Mouse (Mus musculus) MEL (cell line): ENCODE results near the gene Pigo. TPM values are rescaled to one million over a fixed set of nuclear protein-coding genes. Genes with fewer than 3 reads are reported as not detected.

Experiments used
- DNase-seq: peaks from one replicate; pipeline ENCODE4 v3.0.0; 2011; ENCODE audit warnings: low read depth, low spot score
- H3K27ac ChIP-seq: 2 replicates; pipeline ENCODE4 v1.5.1; 2012; ENCODE audit warnings: low read depth, mild to moderate bottlenecking, control low read depth, low read length, moderate library complexity; ENCODE audit not compliant: control insufficient read depth
- H3K27me3 ChIP-seq, 2 experiments: fragments of 150-350 bp in 1 of 2; sonication (generic) in 1 of 2; 2 replicates each; pipeline ENCODE4 v1.6.1; 2012; ENCODE audit warnings: low read length in 2 of 2, mild to moderate bottlenecking in 2 of 2, improper control_type of control experiment in 1 of 2, moderate library complexity in 1 of 2; ENCODE audit not compliant: insufficient read depth in 2 of 2, control insufficient read depth in 1 of 2
- H3K36me3 ChIP-seq, 2 experiments: 2 replicates each; pipeline ENCODE4 v1.6.1; 2012 to 2014; ENCODE audit warnings: low read length in 2 of 2, improper control_type of control experiment in 1 of 2, inconsistent platforms in 1 of 2, mild to moderate bottlenecking in 1 of 2; ENCODE audit not compliant: insufficient read depth in 2 of 2, control insufficient read depth in 1 of 2
- H3K4me1 ChIP-seq, 2 experiments: fragments of 150-350 bp in 1 of 2; sonication (generic) in 1 of 2; 2 replicates each; pipeline ENCODE4 v1.6.1; 2012; ENCODE audit warnings: low read length in 2 of 2, improper control_type of control experiment in 1 of 2, mild to moderate bottlenecking in 1 of 2; ENCODE audit not compliant: insufficient read depth in 2 of 2, control insufficient read depth in 1 of 2
- H3K4me3 ChIP-seq, 2 experiments: fragments of 150-350 bp in 1 of 2; sonication (generic) in 1 of 2; 2 replicates each; pipeline ENCODE4 v1.5.1; 2012; ENCODE audit warnings: low read depth in 2 of 2, low read length in 2 of 2, mild to moderate bottlenecking in 2 of 2, moderate library complexity in 2 of 2, control low read depth in 1 of 2, improper control_type of control experiment in 1 of 2; ENCODE audit not compliant: control insufficient read depth in 1 of 2, insufficient read depth in 1 of 2
- H3K79me2 ChIP-seq: 2 replicates; pipeline ENCODE4 v1.6.1; 2012; ENCODE audit warnings: mild to moderate bottlenecking, low read length, moderate library complexity; ENCODE audit not compliant: control insufficient read depth, poor library complexity, insufficient read depth
- H3K9ac ChIP-seq: 2 replicates; pipeline ENCODE4 v1.6.1; 2012; ENCODE audit warnings: low read depth, mild to moderate bottlenecking, control low read depth, low read length, moderate library complexity; ENCODE audit not compliant: control insufficient read depth, poor library complexity, severe bottlenecking
- H3K9me3 ChIP-seq: fragments of 150-350 bp; sonication (generic); replicated peaks from 2 replicates; pipeline ENCODE4 v1.6.1; 2012; ENCODE audit warnings: mild to moderate bottlenecking, low read length, improper control_type of control experiment, moderate library complexity; ENCODE audit not compliant: insufficient read depth
- CTCF ChIP-seq, 3 experiments: IDR thresholded peaks in 2 of 3; conservative IDR thresholded peaks in 1 of 3; 2 replicates each; pipeline ENCODE4 v1.5.1; 2011 to 2012; ENCODE audit warnings: low read length in 3 of 3, low read depth in 2 of 3, mild to moderate bottlenecking in 2 of 3, improper control_type of control experiment in 1 of 3, inconsistent platforms in 1 of 3, mixed read lengths in 1 of 3, moderate library complexity in 1 of 3; ENCODE audit not compliant: control insufficient read depth in 1 of 3, insufficient read depth in 1 of 3, poor library complexity in 1 of 3, severe bottlenecking in 1 of 3
- ELF1 ChIP-seq: IDR thresholded peaks from 2 replicates; pipeline ENCODE4 v1.6.1; 2014; ENCODE audit warnings: low read depth, mild to moderate bottlenecking, inconsistent platforms, low read length, improper control_type of control experiment, moderate library complexity
- EP300 ChIP-seq, 2 experiments: IDR thresholded peaks; 2 replicates each; pipeline ENCODE4 v1.6.1; 2011; ENCODE audit warnings: improper control_type of control experiment in 2 of 2, low read length in 2 of 2, low read depth in 1 of 2, mild to moderate bottlenecking in 1 of 2
- ETS1 ChIP-seq: IDR thresholded peaks from 2 replicates; pipeline ENCODE4 v1.6.1; 2012; ENCODE audit warnings: low read depth, mild to moderate bottlenecking, inconsistent platforms, low read length, improper control_type of control experiment, moderate library complexity
- HCFC1 ChIP-seq: IDR thresholded peaks from 2 replicates; pipeline ENCODE4 v1.6.1; 2012; ENCODE audit warnings: low read depth, mild to moderate bottlenecking, inconsistent platforms, low read length, improper control_type of control experiment, moderate library complexity
- MAZ ChIP-seq: IDR thresholded peaks from 2 replicates; pipeline ENCODE4 v1.6.1; 2012; ENCODE audit warnings: low read depth, mild to moderate bottlenecking, inconsistent platforms, low read length, improper control_type of control experiment
- MYB ChIP-seq: IDR thresholded peaks from 2 replicates; pipeline ENCODE4 v1.6.1; 2011; ENCODE audit warnings: mild to moderate bottlenecking, low read depth, low read length, improper control_type of control experiment
- MYC ChIP-seq: IDR thresholded peaks from 2 replicates; pipeline ENCODE4 v1.6.1; 2011; ENCODE audit warnings: low read depth, mild to moderate bottlenecking, low read length, improper control_type of control experiment, moderate library complexity
- RAD21 ChIP-seq: IDR thresholded peaks from 2 replicates; pipeline ENCODE4 v1.6.1; 2011; ENCODE audit warnings: mild to moderate bottlenecking, low read depth, low read length, improper control_type of control experiment
- RCOR1 ChIP-seq: IDR thresholded peaks from 2 replicates; pipeline ENCODE4 v1.6.1; 2012; ENCODE audit warnings: low read depth, mild to moderate bottlenecking, inconsistent platforms, low read length, improper control_type of control experiment
- SMC3 ChIP-seq: IDR thresholded peaks from 2 replicates; pipeline ENCODE4 v1.6.1; 2011; ENCODE audit warnings: low read depth, low read length, improper control_type of control experiment
- TBP ChIP-seq: IDR thresholded peaks from 2 replicates; pipeline ENCODE4 v1.8.0; 2011; ENCODE audit warnings: low read depth, low read length, improper control_type of control experiment
- USF1 ChIP-seq: IDR thresholded peaks from 2 replicates; pipeline ENCODE4 v1.6.1; 2014; ENCODE audit warnings: low read depth, mild to moderate bottlenecking, inconsistent platforms, low read length, improper control_type of control experiment, moderate library complexity
- USF2 ChIP-seq, 2 experiments: IDR thresholded peaks; 2 replicates each; pipeline ENCODE4 v1.6.1; 2011 to 2012; ENCODE audit warnings: improper control_type of control experiment in 2 of 2, low read length in 2 of 2, borderline replicate concordance in 1 of 2, inconsistent platforms in 1 of 2, low read depth in 1 of 2, mild to moderate bottlenecking in 1 of 2; ENCODE audit not compliant: insufficient read depth in 1 of 2
- ZC3H11A ChIP-seq: IDR thresholded peaks from 2 replicates; pipeline ENCODE4 v1.6.1; 2012; ENCODE audit warnings: low read depth, mild to moderate bottlenecking, inconsistent platforms, low read length, improper control_type of control experiment
- ZKSCAN1 ChIP-seq: IDR thresholded peaks from 2 replicates; pipeline ENCODE4 v1.6.1; 2012; ENCODE audit warnings: low read depth, mild to moderate bottlenecking, inconsistent platforms, low read length, improper control_type of control experiment, moderate library complexity
- ZMIZ1 ChIP-seq: IDR thresholded peaks from 2 replicates; pipeline ENCODE4 v1.6.1; 2012; ENCODE audit warnings: low read depth, mild to moderate bottlenecking, inconsistent platforms, low read length, improper control_type of control experiment, moderate library complexity
- ZNF384 ChIP-seq: IDR thresholded peaks from 2 replicates; pipeline ENCODE4 v1.6.1; 2012; ENCODE audit warnings: low read depth, mild to moderate bottlenecking, inconsistent platforms, low read length, improper control_type of control experiment
- polyA plus RNA-seq, 2 experiments: library from polyadenylated mRNA; stranded (reverse) in 1 of 2; unstranded in 1 of 2; fragments of >175 nt in 1 of 2; fragments of >200 nt in 1 of 2; gene quantifications; 2 replicates each; pipeline versions ENCODE4 v1.2.1 to v1.2.4; 2012; ENCODE audit warnings: low replicate concordance in 2 of 2, low read depth in 1 of 2; ENCODE audit not compliant: insufficient read length in 2 of 2, insufficient read depth in 1 of 2, missing spikeins in 1 of 2
- total RNA-seq: library from RNA; depleted of rRNA; stranded (reverse); fragments of 300-350 nt; gene quantifications from 2 replicates; pipeline ENCODE4 v1.2.3, GENCODE M21; 2012

Pigo gene
- total and polyA plus RNA-seq, 3 experiments: 22.3 to 36.1 TPM; not detected in 1

- H3K27me3 ChIP-seq: no peaks in the 10 kb centered on the region
- DNase-seq: no peak
- no peaks in the 10 kb centered on the region; the same call in 1 of the 2 replicates for H3K79me2 ChIP-seq
- peaks cover 3 to 7% of the 10 kb centered on the region in 2 experiments; a peak in 3 of 4 replicates for H3K4me1 ChIP-seq
- peaks cover 0 to 10% of the 10 kb centered on the region in 2 experiments; a peak in 2 of 4 replicates for H3K36me3 ChIP-seq
- H3K4me3 ChIP-seq: no peak overlapping the region
- no peak overlapping the region for H3K27ac ChIP-seq
- no peak overlapping the region for H3K9ac ChIP-seq
- TF ChIP-seq USF1 (no peak), USF2 (IDR thresholded peaks at IDR 0.05; ENCODE audit: borderline replicate concordance in 1 of 2, insufficient read depth in 1 of 2, low read depth in 1 of 2, low read length in 2 of 2) (no peak), ZC3H11A (no peak), ZMIZ1 (no peak), ELF1 (no peak), ZNF384 (no peak), ETS1 (no peak), SMC3 (no peak), ZKSCAN1 (no peak), HCFC1 (no peak), MYC (no peak), EP300 (IDR thresholded peaks at IDR 0.05; ENCODE audit: low read depth in 1 of 2, low read length in 2 of 2) (no peak), RCOR1 (no peak), MAZ (no peak)
- no peaks in the 10 kb centered on the region for H3K9me3 ChIP-seq
These were observed 34.7 kb upstream of the Pigo start for GRCm38 (mm10) chr4:43060286-43060685.

DNA sequence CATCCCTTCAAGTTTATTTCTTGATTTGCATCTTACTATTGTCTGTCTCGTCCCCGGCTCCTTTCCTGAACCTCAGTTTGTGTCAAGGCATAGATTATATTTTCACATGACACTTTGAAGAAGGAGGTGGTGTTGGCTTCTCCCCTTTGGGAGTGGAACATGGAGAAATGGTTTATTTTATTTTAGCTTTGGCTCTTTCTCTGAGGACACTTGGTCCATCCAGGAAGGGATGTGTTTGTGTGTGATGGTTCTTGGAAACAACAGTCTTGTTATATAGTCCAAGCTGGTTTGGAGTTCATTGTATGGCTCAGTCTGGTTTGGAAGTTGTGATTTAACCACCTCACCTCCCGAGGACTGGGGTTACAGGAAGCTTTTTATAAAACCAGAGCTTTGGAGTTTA is 34.1 kb upstream of the Pigo start:
- peaks cover 0 to 10% of the 10 kb centered on the region in 2 experiments; a peak in 2 of 4 replicates for H3K36me3 ChIP-seq
- H3K4me1 ChIP-seq: peaks cover 3 to 7% of the 10 kb centered on the region in 2 experiments; a peak in 3 of 4 replicates
- no peaks in the 10 kb centered on the region for H3K9me3 ChIP-seq
- no peaks in the 10 kb centered on the region for H3K27me3 ChIP-seq
- TF ChIP-seq TBP (no peak), MYB (no peak), RAD21 (no peak), CTCF (IDR thresholded peaks at IDR 0.05 in 2 of 3, conservative IDR thresholded peaks at IDR 0.05 in 1 of 3; ENCODE audit: control insufficient read depth in 1 of 3, insufficient read depth in 1 of 3, low read depth in 2 of 3, low read length in 3 of 3, poor library complexity in 1 of 3, severe bottlenecking in 1 of 3) (no peak)
- peak overlapping the region; percentile 86 for H3K9ac ChIP-seq
- DNase-seq: no peak
- H3K4me3 ChIP-seq: peak overlapping the region; percentile 77 to 82
- H3K27ac ChIP-seq: no peak overlapping the region
- H3K79me2 ChIP-seq: no peaks in the 10 kb centered on the region; the same call in 1 of the 2 replicates
